Mouse (Mus musculus) CH12.LX (cell line): Measurements from ENCODE around the gene Chst11. TPM values are rescaled to one million over a fixed set of nuclear protein-coding genes. Genes with fewer than 3 reads are reported as not detected.

Experiments used
- DNase-seq: peaks from one replicate; pipeline ENCODE4 v3.0.0-alpha.2; 2013; ENCODE audit errors: extremely low read depth
- H3K27ac ChIP-seq: 2 replicates; pipeline ENCODE4 v1.5.1; 2012; ENCODE audit warnings: low read depth, mild to moderate bottlenecking, control low read depth, moderate library complexity; ENCODE audit not compliant: insufficient read depth
- H3K27me3 ChIP-seq: replicated peaks from 2 replicates; pipeline ENCODE3; 2012; ENCODE audit warnings: inconsistent platforms
- H3K36me3 ChIP-seq, 2 experiments: replicated peaks in 1 of 2; 2 replicates each; pipeline versions ENCODE3 to v1.6.1; 2012; ENCODE audit warnings: inconsistent platforms in 1 of 2, low read length in 1 of 2, mild to moderate bottlenecking in 1 of 2, mixed read lengths in 1 of 2, moderate library complexity in 1 of 2; ENCODE audit not compliant: control insufficient read depth in 1 of 2, insufficient read depth in 1 of 2
- H3K4me1 ChIP-seq, 2 experiments: 2 replicates each; pipeline ENCODE4 v1.6.1; 2012; ENCODE audit warnings: inconsistent platforms in 1 of 2, moderate library complexity in 1 of 2; ENCODE audit not compliant: insufficient read depth in 2 of 2, control insufficient read depth in 1 of 2
- H3K4me2 ChIP-seq: 2 replicates; pipeline ENCODE4 v1.6.1; 2012; ENCODE audit warnings: low read depth, mild to moderate bottlenecking, control low read depth; ENCODE audit not compliant: poor library complexity, insufficient read depth, severe bottlenecking
- H3K4me3 ChIP-seq, 3 experiments: fragments of 150-350 bp in 1 of 3; sonication (generic) in 1 of 3; replicated peaks in 1 of 3; 2 replicates each; pipeline versions ENCODE3 to v1.5.1; 2011 to 2012; ENCODE audit warnings: low read depth in 2 of 3, low read length in 2 of 3, mild to moderate bottlenecking in 2 of 3, moderate library complexity in 2 of 3, control low read depth in 1 of 3, improper control_type of control experiment in 1 of 3, inconsistent platforms in 1 of 3, mixed read lengths in 1 of 3; ENCODE audit not compliant: poor library complexity in 1 of 3
- H3K79me2 ChIP-seq: replicated peaks from 2 replicates; pipeline ENCODE4 v1.6.1; 2012; ENCODE audit warnings: mild to moderate bottlenecking, moderate library complexity; ENCODE audit not compliant: control insufficient read depth, poor library complexity, insufficient read depth, severe bottlenecking; ENCODE audit errors: extremely low read depth
- H3K9ac ChIP-seq: 2 replicates; pipeline ENCODE4 v1.6.1; 2012; ENCODE audit warnings: low read depth, mild to moderate bottlenecking, control low read depth, moderate library complexity; ENCODE audit not compliant: insufficient read depth
- H3K9me3 ChIP-seq: replicated peaks from 2 replicates; pipeline ENCODE3; 2012; ENCODE audit warnings: low read length, inconsistent platforms, mixed read lengths
- BHLHE40 ChIP-seq: IDR thresholded peaks from 2 replicates; pipeline ENCODE4 v1.6.1; 2011; ENCODE audit warnings: mild to moderate bottlenecking, low read depth, low read length, improper control_type of control experiment
- EP300 ChIP-seq: IDR thresholded peaks from 2 replicates; pipeline ENCODE4 v1.6.1; 2011; ENCODE audit warnings: low read length, improper control_type of control experiment
- GABPA ChIP-seq: IDR thresholded peaks from 2 replicates; pipeline ENCODE4 v1.6.1; 2012; ENCODE audit warnings: low read depth, low read length, improper control_type of control experiment, inconsistent platforms; ENCODE audit not compliant: insufficient replicate concordance
- IRF4 ChIP-seq: IDR thresholded peaks from 2 replicates; pipeline ENCODE4 v1.6.1; 2014; ENCODE audit warnings: low read depth, mild to moderate bottlenecking, inconsistent platforms, low read length, improper control_type of control experiment
- JUN ChIP-seq: IDR thresholded peaks from 2 replicates; pipeline ENCODE4 v1.6.1; 2011; ENCODE audit warnings: low read depth, mild to moderate bottlenecking, low read length, improper control_type of control experiment, moderate library complexity; ENCODE audit not compliant: insufficient read depth
- JUND ChIP-seq: conservative IDR thresholded peaks from 2 replicates; pipeline ENCODE4 v1.6.1; 2011; ENCODE audit warnings: low read depth, low read length, improper control_type of control experiment
- KAT2A ChIP-seq: IDR thresholded peaks from 2 replicates; pipeline ENCODE4 v1.6.1; 2012; ENCODE audit warnings: low read length, improper control_type of control experiment, inconsistent platforms; ENCODE audit not compliant: insufficient replicate concordance
- MAZ ChIP-seq: IDR thresholded peaks from 2 replicates; pipeline ENCODE4 v1.6.1; 2012; ENCODE audit warnings: low read depth, mild to moderate bottlenecking, inconsistent platforms, low read length, improper control_type of control experiment, moderate library complexity
- NRF1 ChIP-seq: IDR thresholded peaks from 2 replicates; pipeline ENCODE4 v1.6.1; 2014; ENCODE audit warnings: low read depth, mild to moderate bottlenecking, inconsistent platforms, low read length, improper control_type of control experiment, moderate library complexity
- POLR2AphosphoS2 ChIP-seq: IDR thresholded peaks from 2 replicates; pipeline ENCODE4 v1.6.1; 2011; ENCODE audit warnings: low read depth, low read length, improper control_type of control experiment
- RCOR1 ChIP-seq: conservative IDR thresholded peaks from 2 replicates; pipeline ENCODE4 v1.6.1; 2012; ENCODE audit warnings: low read depth, mild to moderate bottlenecking, inconsistent platforms, low read length, improper control_type of control experiment
- SMC3 ChIP-seq: IDR thresholded peaks from 2 replicates; pipeline ENCODE4 v1.6.1; 2011; ENCODE audit warnings: low read depth, low read length, improper control_type of control experiment
- USF1 ChIP-seq: IDR thresholded peaks from 2 replicates; pipeline ENCODE4 v1.6.1; 2014; ENCODE audit warnings: low read depth, mild to moderate bottlenecking, inconsistent platforms, low read length, improper control_type of control experiment
- ZNF384 ChIP-seq: IDR thresholded peaks from 2 replicates; pipeline ENCODE4 v1.6.1; 2012; ENCODE audit warnings: low read depth, low read length, improper control_type of control experiment, inconsistent platforms
- dilution Hi-C: fragments of 300-500 bp; cut with MboI; formaldehyde crosslinking; loops from 2 replicates; pipeline ENCODE4 v1.14.3; 2020; ENCODE audit warnings: low sequenced_read_pairs; ENCODE audit not compliant: extremely low pct_unique_long_range_greater_than_20kb, extremely low pct_ligation_motif_present
- in situ Hi-C: fragments of 300-500 bp; cut with MboI; formaldehyde crosslinking; loops from 3 replicates; pipeline ENCODE4 v1.14.3; 2019; ENCODE audit warnings: low sequenced_read_pairs, low pct_ligation_motif_present, low pct_unique_long_range_greater_than_20kb, mixed read lengths
- polyA plus RNA-seq: library from polyadenylated mRNA; unstranded; fragments of >175 nt; gene quantifications from 2 replicates; pipeline ENCODE4 v1.2.1, GENCODE M21; 2012; ENCODE audit warnings: low read depth; ENCODE audit not compliant: insufficient read length
- total RNA-seq, 2 experiments: library from RNA; depleted of rRNA; stranded (reverse); fragments of 300-350 nt in 1 of 2; fragments of >200 nt in 1 of 2; gene quantifications; 2 replicates each; pipeline ENCODE4 v1.2.3; 2012 to 2014

Gene Chst11
- total and polyA plus RNA-seq, 3 experiments, result 3.6 to 5.3 (median 4.5) TPM

GRCm38 (mm10) chr10:83151362-83151761 lies 166.1 kb downstream of the Chst11 start:
- Histone ChIP-seq H3K9me3 (no peaks in the 10 kb centered on the region), H3K4me3 (no peak overlapping the region), H3K27ac (no peak overlapping the region), H3K79me2 (no peaks in the 10 kb centered on the region), H3K4me2 (no peak overlapping the region), H3K36me3 (no peaks in the 10 kb centered on the region), H3K9ac (no peak overlapping the region), H3K27me3 (no peaks in the 10 kb centered on the region), H3K4me1 (peaks cover 2 to 11% of the 10 kb centered on the region in 2 experiments; a peak in 2 of 4 replicates)
- DNase-seq, result no peak
- TF ChIP-seq KAT2A, result no peak
- TF ChIP-seq ZNF384, result no peak
- TF ChIP-seq MAZ, result no peak
- no peak for TF ChIP-seq JUN
- no peak for TF ChIP-seq EP300
- no peak for TF ChIP-seq BHLHE40
- no peak for TF ChIP-seq SMC3
- TF ChIP-seq IRF4, result no peak
- dilution Hi-C loops (no loop called here), in situ Hi-C loops (no loop called here)

DNA sequence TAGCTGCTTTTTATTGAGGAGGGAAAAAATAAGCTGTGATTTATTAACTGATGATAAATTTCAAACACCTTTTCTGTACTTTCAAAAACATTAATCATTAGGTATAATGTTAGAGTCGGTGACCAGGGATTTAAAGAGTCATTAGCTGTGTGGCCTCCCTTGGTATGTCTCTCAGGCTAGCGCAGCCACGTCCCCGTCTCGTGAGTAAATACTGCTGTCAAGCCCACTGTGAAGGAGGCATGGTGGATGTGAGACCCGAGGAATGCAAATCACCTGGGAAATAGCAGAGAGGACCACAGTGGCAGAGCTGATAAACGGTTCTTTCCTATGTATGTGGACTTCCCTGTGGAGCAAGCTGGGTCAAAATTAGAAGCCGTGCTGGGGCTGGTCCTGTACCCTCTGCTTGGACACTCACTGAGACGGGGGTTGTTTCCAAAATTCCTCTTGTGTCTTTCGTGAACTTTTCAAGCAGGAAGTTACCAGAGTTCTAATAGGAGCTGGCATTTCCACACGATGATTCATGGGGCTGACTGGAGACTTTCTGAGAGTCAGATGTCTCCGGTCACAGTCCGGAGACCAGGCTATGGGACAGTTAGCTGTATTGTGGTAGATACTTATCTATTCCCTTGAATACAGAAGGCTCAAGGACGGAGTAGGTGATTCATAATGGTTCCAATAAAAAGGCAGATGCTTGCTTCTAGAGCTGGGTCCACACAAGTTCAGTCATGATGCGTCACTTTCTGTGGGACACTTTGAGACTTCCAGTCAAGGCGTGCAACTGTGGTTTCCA lies 166.8 kb downstream of the Chst11 start:
- H3K27ac ChIP-seq, result no peak overlapping the region
- dilution Hi-C loops, result no loop called here
- TF ChIP-seq GABPA, result no peak
- TF ChIP-seq RCOR1, result no peak
- no peak for TF ChIP-seq POLR2AphosphoS2
- no peak for TF ChIP-seq IRF4
- no peak for TF ChIP-seq JUND
- peaks cover 2 to 11% of the 10 kb centered on the region in 2 experiments; a peak in 2 of 4 replicates for H3K4me1 ChIP-seq
- DNase-seq, result no peak
- H3K79me2 ChIP-seq, result no peaks in the 10 kb centered on the region
- no peaks in the 10 kb centered on the region for H3K27me3 ChIP-seq
- no peak overlapping the region for H3K4me2 ChIP-seq
- H3K9me3 ChIP-seq, result no peaks in the 10 kb centered on the region
- H3K36me3 ChIP-seq, result no peaks in the 10 kb centered on the region
- H3K9ac ChIP-seq, result no peak overlapping the region
- in situ Hi-C loops, result no loop called here
- H3K4me3 ChIP-seq, result no peak overlapping the region

GRCm38 (mm10) chr10:83152723-83153122 lies 167.4 kb downstream of the Chst11 start:
- in situ Hi-C loops (no loop called here), dilution Hi-C loops (no loop called here)
- no peaks in the 10 kb centered on the region for H3K79me2 ChIP-seq
- H3K4me2 ChIP-seq, result no peak overlapping the region
- peaks cover 2 to 11% of the 10 kb centered on the region in 2 experiments; a peak in 2 of 4 replicates for H3K4me1 ChIP-seq
- TF ChIP-seq USF1, result no peak
- no peak for TF ChIP-seq NRF1
- TF ChIP-seq, all 38 proteins: peak for 0
- Histone ChIP-seq H3K27me3 (no peaks in the 10 kb centered on the region), H3K27ac (no peak overlapping the region), H3K4me3 (no peak overlapping the region), H3K36me3 (no peaks in the 10 kb centered on the region), H3K9me3 (no peaks in the 10 kb centered on the region), H3K9ac (no peak overlapping the region)
- DNase-seq, result no peak
